Mouse (Mus musculus) spleen, adult 2 months (tissue): ENCODE measurements around the gene Serac1.

Experiments used
- CTCF ChIP-seq: fragments of 200-500 bp; IDR thresholded peaks from 2 replicates; pipeline ENCODE4 v1.5.1; 2011; ENCODE audit warnings: mild to moderate bottlenecking, inconsistent platforms; ENCODE audit not compliant: insufficient read depth, insufficient read length, insufficient replicate concordance; ENCODE audit errors: extremely low read depth
- POLR2A ChIP-seq: fragments of 200-500 bp; IDR thresholded peaks from 2 replicates; pipeline ENCODE4 v1.6.1; 2011; ENCODE audit warnings: low read depth, low read length, inconsistent platforms

- TF ChIP-seq CTCF (no peak), POLR2A (no peak)
Observed at GRCm38 (mm10) chr17:6001836-6002235, 77.7 kb downstream of the Serac1 start.
